ENCODE assay signal across 14 mouse cellular contexts in the genomic region with DNA sequence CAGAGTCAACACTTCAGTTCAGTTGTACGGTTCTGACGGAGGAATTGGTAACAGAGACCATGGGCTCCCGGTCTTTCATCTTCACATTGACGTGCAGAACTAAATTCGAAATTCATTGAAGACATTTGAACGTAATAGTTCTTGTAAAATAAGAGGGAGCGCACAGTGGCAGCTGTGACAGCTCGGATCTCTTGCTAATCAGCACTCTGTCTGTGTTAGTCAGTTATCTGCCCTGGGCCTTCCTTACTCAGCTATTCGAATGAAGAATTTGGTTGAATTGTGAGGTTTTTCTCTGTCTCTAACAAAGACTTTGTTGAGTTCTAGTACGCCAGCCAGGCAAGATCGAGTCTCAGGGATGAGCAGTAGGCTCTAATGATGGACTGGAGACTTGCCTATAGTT. TPM values are rescaled to one million over a fixed set of nuclear protein-coding genes. Genes with fewer than 3 reads are reported as not detected.
DNase-seq lines count a peak whose midpoint lies in the region; ATAC-seq and TF ChIP-seq lines count a peak whose summit lies in the region.
"Had no signal": no experiment of that assay in that cellular context is flagged by ENCODE, and none has a peak within 500 bp of the region (broad histone marks: within the 10 kb centered on the region; RNA-seq: fewer than 3 reads in every experiment).

No protein-coding gene starts in this region.

- no peak overlapping the region for H3K27ac ChIP-seq in heart, embryonic 14.5 days (replicated peaks in 1 of 2; ENCODE audit: control insufficient read depth in 1 of 2, insufficient read depth in 1 of 2, low read depth in 2 of 2, low read length in 2 of 2)
- 0 out of 2 replicates have a peak overlapping the region, but pooled peaks have one; percentile 17 for H3K27ac ChIP-seq in forebrain, embryonic 16.5 days (ENCODE audit: low read length)
- no peak overlapping the region for H3K27ac ChIP-seq in midbrain, postnatal 0 days (ENCODE audit: low read depth, low read length)
- no peak overlapping the region for H3K27ac ChIP-seq in intestine, postnatal 0 days (ENCODE audit: low read depth, low read length)
- H3K27ac ChIP-seq: liver, embryonic 13.5 days had no signal

- ATAC-seq in heart, embryonic 14.5 days (ENCODE audit: insufficient number of reproducible peaks, insufficient read depth, low FRiP score, low read depth) = no peak
- ATAC-seq in forebrain, embryonic 16.5 days = no peak
- no peak for ATAC-seq in midbrain, postnatal 0 days (ENCODE audit: low FRiP score)
- ATAC-seq in intestine, postnatal 0 days = no peak

- DNase-seq in heart, postnatal 36 days = no peak
- DNase-seq in brain, adult 2 months (ENCODE audit: low read depth, low spot score) = peak; percentile 51
- DNase-seq in midbrain, postnatal 0 days (ENCODE audit: low spot score) = no peak
- DNase-seq in adrenal gland, postnatal 10 days = no peak
- DNase-seq: adrenal gland, adult 8-10 months; embryo, embryonic 11 days; heart, adult 11 months; heart, postnatal 4 days; kidney, adult 8-10 months; liver, embryonic 13.5 days; lung, postnatal 14 days had no signal

- TF ChIP-seq CTCF in midbrain, postnatal 0 days (IDR thresholded peaks at IDR 0.05) = no peak
- no peak for TF ChIP-seq CTCF in intestine, postnatal 0 days (IDR thresholded peaks at IDR 0.05; ENCODE audit: low read depth)

- H3K9ac ChIP-seq in heart, embryonic 14.5 days (ENCODE audit: low read length) = no peak overlapping the region
- 0 out of 2 replicates have a peak overlapping the region, but pooled peaks have one; percentile 8 for H3K9ac ChIP-seq in forebrain, embryonic 16.5 days (replicated peaks; ENCODE audit: low read depth, low read length)
- no peak overlapping the region for H3K9ac ChIP-seq in midbrain, postnatal 0 days (replicated peaks; ENCODE audit: low read length, poor library complexity, severe bottlenecking)
- no peak overlapping the region for H3K9ac ChIP-seq in intestine, postnatal 0 days (ENCODE audit: low read depth, low read length)
- H3K9ac ChIP-seq: liver, embryonic 13.5 days had no signal

- peaks cover 12% of the 10 kb centered on the region in 2 experiments; a peak in 3 of 4 replicates for H3K4me1 ChIP-seq in heart, embryonic 14.5 days (ENCODE audit: control insufficient read depth in 2 of 2, insufficient read depth in 2 of 2, low read length in 2 of 2)
- peaks cover 39% of the 10 kb centered on the region for H3K4me1 ChIP-seq in forebrain, embryonic 16.5 days (replicated peaks; ENCODE audit: control insufficient read depth, insufficient read depth, low read length)
- peaks cover 19% of the 10 kb centered on the region for H3K4me1 ChIP-seq in midbrain, postnatal 0 days (ENCODE audit: insufficient read depth, low read length)
- H3K4me1 ChIP-seq in intestine, postnatal 0 days (replicated peaks; ENCODE audit: control insufficient read depth, insufficient read depth, low read length) = no peaks in the 10 kb centered on the region

- H3K4me2 ChIP-seq in heart, embryonic 14.5 days (ENCODE audit: low read length) = 0 out of 2 replicates have a peak overlapping the region, but pooled peaks have one; percentile 8
- peak overlapping the region; percentile 78 for H3K4me2 ChIP-seq in forebrain, embryonic 16.5 days (ENCODE audit: low read length)
- H3K4me2 ChIP-seq in midbrain, postnatal 0 days (ENCODE audit: low read depth, low read length, poor library complexity, severe bottlenecking) = peak overlapping the region; percentile 79
- no peak overlapping the region for H3K4me2 ChIP-seq in intestine, postnatal 0 days (replicated peaks; ENCODE audit: low read depth)
- H3K4me2 ChIP-seq: liver, embryonic 13.5 days had no signal

- no peaks in the 10 kb centered on the region for H3K9me3 ChIP-seq in heart, embryonic 14.5 days (ENCODE audit: control insufficient read depth, low read length)
- H3K9me3 ChIP-seq in forebrain, embryonic 16.5 days (ENCODE audit: control insufficient read depth, low read length) = no peaks in the 10 kb centered on the region
- no peaks in the 10 kb centered on the region for H3K9me3 ChIP-seq in midbrain, postnatal 0 days (ENCODE audit: low read length)
- H3K9me3 ChIP-seq in intestine, postnatal 0 days (ENCODE audit: control insufficient read depth) = no peaks in the 10 kb centered on the region
- H3K9me3 ChIP-seq: liver, embryonic 13.5 days had no signal

- intact Hi-C loops in heart, postnatal 36 days (cut with DNase I) = no loop called here

- WGBS in heart, embryonic 14.5 days = 59% methylated on average over 11 of the region's 11 CpGs
- WGBS in forebrain, embryonic 16.5 days = 62% methylated on average over 11 of the region's 11 CpGs
- 52% methylated on average over 11 of the region's 11 CpGs for WGBS in midbrain, postnatal 0 days
- 92% methylated on average over 11 of the region's 11 CpGs for WGBS in intestine, postnatal 0 days

- H3K4me3 ChIP-seq in heart, embryonic 14.5 days (ENCODE audit: control insufficient read depth in 1 of 2, insufficient read depth in 1 of 2, low read depth in 1 of 2, low read length in 2 of 2) = no peak overlapping the region
- H3K4me3 ChIP-seq in forebrain, embryonic 16.5 days (replicated peaks; ENCODE audit: low read length) = peak overlapping the region; percentile 97; the same call in 1 of the 2 replicates
- peak overlapping the region; percentile 93 for H3K4me3 ChIP-seq in midbrain, postnatal 0 days (ENCODE audit: low read depth, low read length)
- no peak overlapping the region for H3K4me3 ChIP-seq in intestine, postnatal 0 days (ENCODE audit: low read depth, low read length)
- H3K4me3 ChIP-seq: liver, embryonic 13.5 days had no signal

- H3K36me3 ChIP-seq in heart, embryonic 14.5 days (ENCODE audit: control insufficient read depth, insufficient read depth, low read length) = no peaks in the 10 kb centered on the region
- H3K36me3 ChIP-seq in forebrain, embryonic 16.5 days (ENCODE audit: control insufficient read depth, insufficient read depth) = no peaks in the 10 kb centered on the region
- no peaks in the 10 kb centered on the region for H3K36me3 ChIP-seq in midbrain, postnatal 0 days (ENCODE audit: insufficient read depth, low read length)
- H3K36me3 ChIP-seq in intestine, postnatal 0 days (ENCODE audit: control insufficient read depth, insufficient read depth) = no peaks in the 10 kb centered on the region
- H3K36me3 ChIP-seq: liver, embryonic 13.5 days had no signal

- H3K27me3 ChIP-seq in heart, embryonic 14.5 days (ENCODE audit: control insufficient read depth, insufficient read depth, low read length) = peaks cover 9% of the 10 kb centered on the region; the same call in 1 of the 2 replicates
- no peaks in the 10 kb centered on the region for H3K27me3 ChIP-seq in forebrain, embryonic 16.5 days (replicated peaks; ENCODE audit: control insufficient read depth, insufficient read depth, low read length)
- no peaks in the 10 kb centered on the region for H3K27me3 ChIP-seq in midbrain, postnatal 0 days (ENCODE audit: insufficient read depth, low read length)
- peaks cover 11% of the 10 kb centered on the region; the same call in 1 of the 2 replicates for H3K27me3 ChIP-seq in intestine, postnatal 0 days (replicated peaks; ENCODE audit: control insufficient read depth, insufficient read depth, low read length)

RNA-seq across cellular contexts. Expression of a gene that starts 3.1 kb away (rescaled TPM):
- 16.1 and 17.4 TPM in 2 replicates for polyA plus RNA-seq in heart, embryonic 14.5 days (2014; fragmentation: Nextera tagmentation; extraction: Ambion mirVana)
- total RNA-seq in heart, postnatal 36 days (2021) = 1 to 10 TPM; 7.3 to 8.6 TPM
- polyA plus RNA-seq in forebrain, embryonic 16.5 days (2015; fragmentation: Nextera tagmentation; extraction: Ambion mirVana) = 98.7 and 113 TPM in 2 replicates
- total RNA-seq in midbrain, postnatal 0 days (2014; rRNA removed) = 156 and 165 TPM in 2 replicates
- polyA plus RNA-seq in midbrain, postnatal 0 days (2015; fragmentation: Nextera tagmentation; extraction: Ambion mirVana) = 97.8 and 99.4 TPM in 2 replicates
- 10 to 100 TPM; 30.0 to 30.8 TPM for total RNA-seq in adrenal gland, postnatal 10 days (2021)
- 6.4 and 7.4 TPM in 2 replicates for polyA plus RNA-seq in intestine, postnatal 0 days (2015; fragmentation: Nextera tagmentation; extraction: Ambion mirVana)

Comparison
In these comparisons a context has a peak if more than half of its experiments do, and no peak if none do; other contexts are left out.
1. H3K4me3 ChIP-seq: peak in forebrain, embryonic 16.5 days (single experiment) and midbrain, postnatal 0 days (single experiment); none in heart, embryonic 14.5 days (0 of 2) and intestine, postnatal 0 days (single experiment).